Mouse (Mus musculus) lung, postnatal 0 days (tissue): ENCODE measurements around the gene Thap11.

Experiments used
- CTCF ChIP-seq: IDR thresholded peaks from 2 replicates; pipeline ENCODE4 v1.5.1; 2016; ENCODE audit warnings: antibody characterized with exemption, mild to moderate bottlenecking
- EP300 ChIP-seq: IDR thresholded peaks from 2 replicates; pipeline ENCODE4 v1.6.1; 2016; ENCODE audit warnings: antibody characterized with exemption, mild to moderate bottlenecking, control low read depth

DNA sequence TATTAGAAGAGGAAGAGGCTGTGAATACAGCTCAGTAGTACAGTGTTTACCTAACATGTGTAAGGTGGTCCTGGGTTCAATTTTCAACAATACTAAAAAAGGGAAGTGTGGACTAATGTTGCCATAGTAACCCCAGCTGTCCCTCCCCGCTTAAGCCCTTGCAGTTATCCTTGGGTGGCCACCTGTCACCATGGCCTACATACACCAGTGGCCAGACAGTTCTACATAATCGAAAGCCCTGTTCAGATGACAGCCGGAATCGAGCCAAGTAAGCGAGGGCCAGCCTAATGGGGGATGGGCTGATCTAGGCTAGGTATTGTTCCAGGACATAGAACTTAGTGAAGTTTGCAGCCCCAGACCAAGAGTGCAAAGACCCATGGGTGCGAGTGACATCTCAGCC lies 17.9 kb upstream of the Thap11 start:
- TF ChIP-seq CTCF: no peak
- TF ChIP-seq EP300: no peak
